Mouse (Mus musculus) heart, postnatal 4 days (tissue): ENCODE measurements around the gene Krtap24-1. TPM values are rescaled to one million over a fixed set of nuclear protein-coding genes. Genes with fewer than 3 reads are reported as not detected.

Source experiments
- DNase-seq: peaks from one replicate; pipeline ENCODE4 v3.0.0; 2021
- total RNA-seq, 2 experiments: library from RNA; stranded (reverse); gene quantifications; 2 replicates each; pipeline ENCODE4 v1.2.3; 2021

Gene Krtap24-1
- total RNA-seq, 2 experiments from 2014 or later, result not detected

DNA sequence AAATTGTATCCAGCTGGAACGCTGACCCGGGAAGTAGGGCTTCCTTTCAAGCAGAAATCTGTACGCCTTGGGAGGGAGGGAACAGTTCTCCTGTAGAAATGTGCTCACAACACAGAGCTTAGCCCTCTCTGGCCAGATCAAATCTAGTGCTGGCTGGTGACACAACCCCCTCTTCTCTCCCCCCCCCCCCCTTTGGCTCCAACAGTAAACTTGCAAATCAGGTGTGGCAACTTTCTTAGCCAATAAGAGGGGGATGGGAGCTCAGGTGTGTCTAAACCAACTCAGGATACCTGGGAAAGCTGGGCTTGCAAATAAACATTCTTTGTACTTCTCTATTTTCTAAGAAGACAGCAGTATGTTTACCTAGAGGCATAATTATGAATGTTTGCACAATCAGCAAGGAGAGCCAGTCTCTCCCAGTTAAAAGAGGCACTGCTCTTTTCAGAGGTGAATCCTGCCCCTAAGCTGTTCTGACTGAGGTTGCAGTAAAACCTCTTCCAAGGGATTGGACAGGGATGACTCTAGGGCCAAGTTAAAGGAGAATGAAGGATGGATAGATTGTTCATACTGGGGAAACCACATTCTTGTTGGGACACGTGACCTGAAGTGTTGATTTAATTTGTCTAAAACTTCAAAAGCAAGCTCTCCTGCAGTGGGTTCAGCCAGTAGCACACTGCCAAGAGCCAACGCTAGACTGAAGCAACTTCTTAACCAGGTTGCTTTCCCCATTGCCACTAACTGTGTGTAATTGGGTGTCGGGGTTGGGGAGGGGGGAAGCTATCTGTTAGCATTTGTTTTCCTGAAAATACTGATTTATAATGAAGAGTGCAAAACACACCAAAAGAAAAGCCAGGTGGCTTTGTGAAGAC, 48.8 kb downstream of the Krtap24-1 start, which contains the start of gene Cldn8:
TSS of gene Cldn8 (minus strand) at position 139 of the 869 bp plus-strand sequence.
- no peak for DNase-seq

DNA sequence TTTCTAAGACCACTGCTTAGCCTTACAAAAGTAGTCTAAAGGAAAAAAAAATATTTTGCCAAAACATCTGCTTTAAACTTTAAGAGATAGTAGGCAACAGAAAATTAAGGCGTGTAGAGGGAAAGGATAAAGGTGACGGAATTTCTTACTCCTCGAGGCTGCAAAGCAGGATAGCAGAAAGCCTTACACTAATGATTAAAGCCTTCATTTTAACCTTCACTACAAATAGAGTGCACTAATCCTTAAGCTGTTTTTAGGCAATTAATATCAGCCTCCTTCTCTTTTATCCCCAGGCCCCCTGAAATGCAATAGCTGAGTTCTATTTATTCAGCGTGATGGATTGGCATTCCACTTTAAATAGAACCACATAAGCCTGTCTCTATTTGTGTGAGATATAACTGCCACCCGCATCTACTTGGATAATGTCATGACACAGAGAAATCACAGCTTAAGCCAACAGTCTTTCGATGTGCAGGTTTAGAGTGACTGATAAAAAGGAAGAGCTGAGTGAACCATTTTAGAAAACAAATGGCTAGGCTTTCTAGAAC, 50.4 kb downstream of the Krtap24-1 start:
- DNase-seq, result no peak

Other genes starting within 250 kb of the Krtap24-1 start
- gene Cldn17, start 105.3 kb downstream of the Krtap24-1 start, total RNA-seq, result not detected
- gene Cldn8, start 49.1 kb downstream of the Krtap24-1 start, total RNA-seq, result not detected
- gene 2310079G19Rik, start 15.4 kb upstream of the Krtap24-1 start, total RNA-seq, result not detected
- gene Krtap26-1, start 35.5 kb upstream of the Krtap24-1 start, total RNA-seq, result not detected
- not detected for gene Krtap27-1, start 59.4 kb upstream of the Krtap24-1 start, total RNA-seq
- not detected for gene 2310061N02Rik, start 95.7 kb upstream of the Krtap24-1 start, total RNA-seq
- not detected for gene Krtap13-1, start 116.6 kb upstream of the Krtap24-1 start, total RNA-seq
- gene Krtap13, start 139.4 kb upstream of the Krtap24-1 start, total RNA-seq, result not detected
- gene 2310034C09Rik, start 146.6 kb upstream of the Krtap24-1 start, total RNA-seq, result not detected
- not detected for gene 2310057N15Rik, start 161.9 kb upstream of the Krtap24-1 start, total RNA-seq
- gene Gm5965, start 165.6 kb upstream of the Krtap24-1 start, total RNA-seq, result not detected
- not detected for gene Gm20741, start 199.9 kb upstream of the Krtap24-1 start, total RNA-seq
- not detected for gene Krtap15, start 207.9 kb upstream of the Krtap24-1 start, total RNA-seq
- not detected for gene Krtap14, start 213.9 kb upstream of the Krtap24-1 start, total RNA-seq